Mouse (Mus musculus) heart, postnatal 10 days (tissue): ENCODE data around the gene Sf3b1. TPM values are rescaled to one million over a fixed set of nuclear protein-coding genes. Genes with fewer than 3 reads are reported as not detected.
"Not testable (repeated sequence)": the region's sequence is repeated elsewhere in the genome, so short reads cannot be mapped to it uniquely, and the experiment has no call there.

Experiments used
- DNase-seq, 2 experiments: peaks; one replicate each; pipeline ENCODE4 v3.0.0; 2021
- intact Hi-C: fragments of 180-260 bp; cut with DNase I; formaldehyde crosslinking; loops from one replicate; pipeline ENCODE4 v1.15.1; 2025
- total RNA-seq, 2 experiments: library from RNA; stranded (reverse); gene quantifications; 2 replicates each; pipeline ENCODE4 v1.2.3; 2021

Sf3b1 gene
- total RNA-seq, 2 experiments from 2014 or later, result 115 to 139 TPM

GRCm38 (mm10) chr1:54961724-54962123 is 65.6 kb downstream of the Sf3b1 start:
- intact Hi-C loops, result no loop called here
- DNase-seq, result no peak

- DNase-seq, result no peak
- intact Hi-C loops, result no loop called here
Observed at GRCm38 (mm10) chr1:54960613-54961165, 66.6 kb downstream of the Sf3b1 start.

GRCm38 (mm10) chr1:54958525-54958924 is 68.8 kb downstream of the Sf3b1 start:
- intact Hi-C loops, result no loop called here

GRCm38 (mm10) chr1:54956995-54957394 is 70.3 kb downstream of the Sf3b1 start:
- DNase-seq, intact Hi-C loops: not testable (repeated sequence)

More at GRCm38 (mm10) chr1:54958525-54958924, 68.8 kb downstream of the Sf3b1 start:
- DNase-seq, result no peak

- intact Hi-C loops, result no loop called here
- no peak for DNase-seq
Observed at GRCm38 (mm10) chr1:54954856-54955255, 72.4 kb downstream of the Sf3b1 start.

- no peak for DNase-seq
- intact Hi-C loops, result no loop called here
Observed at GRCm38 (mm10) chr1:54944648-54945047, 82.6 kb downstream of the Sf3b1 start.

GRCm38 (mm10) chr1:54935466-54935865 is 91.8 kb downstream of the Sf3b1 start:
- intact Hi-C loops, result no loop called here
- DNase-seq, result no peak

Other genes with a start within 250 kb of the Sf3b1 start
- gene Ankrd44, start 101.1 kb downstream of the Sf3b1 start, total RNA-seq, result 10 to 100 TPM; 14.6 to 21.7 TPM
- 10 to 100 TPM; 34.8 to 38.7 TPM for gene Coq10b, start 25.3 kb upstream of the Sf3b1 start, total RNA-seq
- gene Hspe1, start 60.7 kb upstream of the Sf3b1 start, total RNA-seq, result 100 to 1,000 TPM; 123 to 130 TPM
- 100 to 1,000 TPM; 352 to 382 TPM for gene Hspd1, start 60.8 kb upstream of the Sf3b1 start, total RNA-seq
- gene Mob4, start 103.8 kb upstream of the Sf3b1 start, total RNA-seq, result 10 to 100 TPM; 43.2 to 46.2 TPM
- 10 to 100 TPM; 12.4 to 14.1 TPM for gene Rftn2, start 199.3 kb upstream of the Sf3b1 start, total RNA-seq
- gene Mars2, start 209.7 kb upstream of the Sf3b1 start, total RNA-seq, result 1 to 10 TPM; 4.2 to 5.5 TPM